Mouse (Mus musculus): Measurements from ENCODE around the gene B630019K06Rik.
"Not testable (repeated sequence)": the region's sequence is repeated elsewhere in the genome, so short reads cannot be mapped to it uniquely, and the experiment has no call there.

GRCm38 (mm10) chrX:8864331-8864730, 27.9 kb upstream of the B630019K06Rik start:
- TF ChIP-seq POLR2A (IDR thresholded peaks at IDR 0.05; ENCODE audit: control insufficient read depth, extremely low read depth, insufficient read depth, low read length, poor library complexity); CTCF (IDR thresholded peaks at IDR 0.05; ENCODE audit: borderline replicate concordance, control insufficient read depth, extremely low read depth, insufficient read depth, low read length, poor library complexity): not testable (repeated sequence)

Data from thymus, adult 2 months (tissue).